Mouse (Mus musculus) CH12.LX (cell line): Measurements from ENCODE around the gene Btnl9. TPM values are rescaled to one million over a fixed set of nuclear protein-coding genes. Genes with fewer than 3 reads are reported as not detected.
"Not testable (repeated sequence)": the region's sequence is repeated elsewhere in the genome, so short reads cannot be mapped to it uniquely, and the experiment has no call there.

Source experiments
- DNase-seq: peaks from one replicate; pipeline ENCODE4 v3.0.0-alpha.2; 2013; ENCODE audit errors: extremely low read depth
- H3K27ac ChIP-seq: 2 replicates; pipeline ENCODE4 v1.5.1; 2012; ENCODE audit warnings: low read depth, mild to moderate bottlenecking, control low read depth, moderate library complexity; ENCODE audit not compliant: insufficient read depth
- H3K27me3 ChIP-seq: replicated peaks from 2 replicates; pipeline ENCODE3; 2012; ENCODE audit warnings: inconsistent platforms
- H3K36me3 ChIP-seq, 2 experiments: replicated peaks in 1 of 2; 2 replicates each; pipeline versions ENCODE3 to v1.6.1; 2012; ENCODE audit warnings: inconsistent platforms in 1 of 2, low read length in 1 of 2, mild to moderate bottlenecking in 1 of 2, mixed read lengths in 1 of 2, moderate library complexity in 1 of 2; ENCODE audit not compliant: control insufficient read depth in 1 of 2, insufficient read depth in 1 of 2
- H3K4me1 ChIP-seq, 2 experiments: 2 replicates each; pipeline ENCODE4 v1.6.1; 2012; ENCODE audit warnings: inconsistent platforms in 1 of 2, moderate library complexity in 1 of 2; ENCODE audit not compliant: insufficient read depth in 2 of 2, control insufficient read depth in 1 of 2
- H3K4me2 ChIP-seq: 2 replicates; pipeline ENCODE4 v1.6.1; 2012; ENCODE audit warnings: low read depth, mild to moderate bottlenecking, control low read depth; ENCODE audit not compliant: poor library complexity, insufficient read depth, severe bottlenecking
- H3K4me3 ChIP-seq, 3 experiments: fragments of 150-350 bp in 1 of 3; sonication (generic) in 1 of 3; replicated peaks in 1 of 3; 2 replicates each; pipeline versions ENCODE3 to v1.5.1; 2011 to 2012; ENCODE audit warnings: low read depth in 2 of 3, low read length in 2 of 3, mild to moderate bottlenecking in 2 of 3, moderate library complexity in 2 of 3, control low read depth in 1 of 3, improper control_type of control experiment in 1 of 3, inconsistent platforms in 1 of 3, mixed read lengths in 1 of 3; ENCODE audit not compliant: poor library complexity in 1 of 3
- H3K79me2 ChIP-seq: replicated peaks from 2 replicates; pipeline ENCODE4 v1.6.1; 2012; ENCODE audit warnings: mild to moderate bottlenecking, moderate library complexity; ENCODE audit not compliant: control insufficient read depth, poor library complexity, insufficient read depth, severe bottlenecking; ENCODE audit errors: extremely low read depth
- H3K9ac ChIP-seq: 2 replicates; pipeline ENCODE4 v1.6.1; 2012; ENCODE audit warnings: low read depth, mild to moderate bottlenecking, control low read depth, moderate library complexity; ENCODE audit not compliant: insufficient read depth
- H3K9me3 ChIP-seq: replicated peaks from 2 replicates; pipeline ENCODE3; 2012; ENCODE audit warnings: low read length, inconsistent platforms, mixed read lengths
- BHLHE40 ChIP-seq: IDR thresholded peaks from 2 replicates; pipeline ENCODE4 v1.6.1; 2011; ENCODE audit warnings: mild to moderate bottlenecking, low read depth, low read length, improper control_type of control experiment
- CHD1 ChIP-seq: IDR thresholded peaks from 2 replicates; pipeline ENCODE4 v1.6.1; 2012; ENCODE audit warnings: low read depth, low read length, improper control_type of control experiment, inconsistent platforms
- CTCF ChIP-seq, 2 experiments: IDR thresholded peaks in 1 of 2; conservative IDR thresholded peaks in 1 of 2; 2 replicates each; pipeline ENCODE4 v1.5.1; 2011 to 2012; ENCODE audit warnings: low read depth in 2 of 2, low read length in 2 of 2, improper control_type of control experiment in 1 of 2, inconsistent platforms in 1 of 2, mild to moderate bottlenecking in 1 of 2, moderate library complexity in 1 of 2
- E2F4 ChIP-seq: IDR thresholded peaks from 2 replicates; pipeline ENCODE4 v1.6.1; 2011; ENCODE audit warnings: low read depth, low read length, improper control_type of control experiment; ENCODE audit not compliant: insufficient replicate concordance
- GABPA ChIP-seq: IDR thresholded peaks from 2 replicates; pipeline ENCODE4 v1.6.1; 2012; ENCODE audit warnings: low read depth, low read length, improper control_type of control experiment, inconsistent platforms; ENCODE audit not compliant: insufficient replicate concordance
- HCFC1 ChIP-seq: IDR thresholded peaks from 2 replicates; pipeline ENCODE4 v1.6.1; 2012; ENCODE audit warnings: low read depth, mild to moderate bottlenecking, inconsistent platforms, low read length, improper control_type of control experiment
- IRF4 ChIP-seq: IDR thresholded peaks from 2 replicates; pipeline ENCODE4 v1.6.1; 2014; ENCODE audit warnings: low read depth, mild to moderate bottlenecking, inconsistent platforms, low read length, improper control_type of control experiment
- JUN ChIP-seq: IDR thresholded peaks from 2 replicates; pipeline ENCODE4 v1.6.1; 2011; ENCODE audit warnings: low read depth, mild to moderate bottlenecking, low read length, improper control_type of control experiment, moderate library complexity; ENCODE audit not compliant: insufficient read depth
- KAT2A ChIP-seq: IDR thresholded peaks from 2 replicates; pipeline ENCODE4 v1.6.1; 2012; ENCODE audit warnings: low read length, improper control_type of control experiment, inconsistent platforms; ENCODE audit not compliant: insufficient replicate concordance
- MEF2A ChIP-seq: IDR thresholded peaks from 2 replicates; pipeline ENCODE4 v1.6.1; 2014; ENCODE audit warnings: low read depth, mild to moderate bottlenecking, inconsistent platforms, low read length, improper control_type of control experiment, borderline replicate concordance
- RAD21 ChIP-seq: IDR thresholded peaks from 2 replicates; pipeline ENCODE4 v1.6.1; 2011; ENCODE audit warnings: low read depth, mild to moderate bottlenecking, low read length, improper control_type of control experiment, moderate library complexity
- RCOR1 ChIP-seq: conservative IDR thresholded peaks from 2 replicates; pipeline ENCODE4 v1.6.1; 2012; ENCODE audit warnings: low read depth, mild to moderate bottlenecking, inconsistent platforms, low read length, improper control_type of control experiment
- SMC3 ChIP-seq: IDR thresholded peaks from 2 replicates; pipeline ENCODE4 v1.6.1; 2011; ENCODE audit warnings: low read depth, low read length, improper control_type of control experiment
- TCF12 ChIP-seq: IDR thresholded peaks from 2 replicates; pipeline ENCODE4 v1.6.1; 2014; ENCODE audit warnings: low read depth, mild to moderate bottlenecking, inconsistent platforms, low read length, improper control_type of control experiment
- dilution Hi-C: fragments of 300-500 bp; cut with MboI; formaldehyde crosslinking; loops from 2 replicates; pipeline ENCODE4 v1.14.3; 2020; ENCODE audit warnings: low sequenced_read_pairs; ENCODE audit not compliant: extremely low pct_unique_long_range_greater_than_20kb, extremely low pct_ligation_motif_present
- in situ Hi-C: fragments of 300-500 bp; cut with MboI; formaldehyde crosslinking; loops from 3 replicates; pipeline ENCODE4 v1.14.3; 2019; ENCODE audit warnings: low sequenced_read_pairs, low pct_ligation_motif_present, low pct_unique_long_range_greater_than_20kb, mixed read lengths
- polyA plus RNA-seq: library from polyadenylated mRNA; unstranded; fragments of >175 nt; gene quantifications from 2 replicates; pipeline ENCODE4 v1.2.1, GENCODE M21; 2012; ENCODE audit warnings: low read depth; ENCODE audit not compliant: insufficient read length
- total RNA-seq, 2 experiments: library from RNA; depleted of rRNA; stranded (reverse); fragments of 300-350 nt in 1 of 2; fragments of >200 nt in 1 of 2; gene quantifications; 2 replicates each; pipeline ENCODE4 v1.2.3; 2012 to 2014

Btnl9 gene
- total and polyA plus RNA-seq, 3 experiments: 0.20 to 0.34 TPM; not detected in 1

- Histone ChIP-seq H3K27ac (no peak overlapping the region), H3K27me3 (no peaks in the 10 kb centered on the region), H3K36me3 (peaks cover 0 to 10% of the 10 kb centered on the region in 2 experiments), H3K4me1 (peaks cover 6 to 17% of the 10 kb centered on the region in 2 experiments; a peak in 3 of 4 replicates), H3K9ac (peak overlapping the region; percentile 22; the same call in 1 of the 2 replicates), H3K4me2 (peak overlapping the region; percentile 13; the same call in 1 of the 2 replicates), H3K9me3 (peaks cover 7% of the 10 kb centered on the region), H3K79me2 (no peaks in the 10 kb centered on the region), H3K4me3 (no peak overlapping the region)
- dilution Hi-C loops (no loop called here), in situ Hi-C loops (loop anchor here (5.0 to 25.0 kb wide), 2 partner anchors 66 to 216 kb away; partner anchors contain the start of gene Olfr1389)
- no peak for DNase-seq
- no peak for TF ChIP-seq E2F4
- 0 out of 4 replicates have a peak, but pooled peaks of 1 of the 2 experiments have one; percentile 12 for TF ChIP-seq CTCF (conservative IDR thresholded peaks at IDR 0.05 in 1 of 2, IDR thresholded peaks at IDR 0.05 in 1 of 2; ENCODE audit: low read depth in 2 of 2, low read length in 2 of 2)
- TF ChIP-seq RCOR1: no peak
- no peak for TF ChIP-seq JUN
- peak; percentile 4; the same call in 1 of the 2 replicates for TF ChIP-seq SMC3
- no peak for TF ChIP-seq BHLHE40
- TF ChIP-seq HCFC1: no peak
These were observed 8.9 kb upstream of the Btnl9 start for GRCm38 (mm10) chr11:49195819-49196322.

GRCm38 (mm10) chr11:49194771-49195170 lies 7.8 kb upstream of the Btnl9 start:
- dilution Hi-C loops: not testable (repeated sequence)
- in situ Hi-C loops: loop anchor here (5.0 to 25.0 kb wide), 2 partner anchors 68 to 218 kb away; partner anchors contain the start of gene Olfr1389

GRCm38 (mm10) chr11:49191083-49191482 lies 4.1 kb upstream of the Btnl9 start:
- Histone ChIP-seq H3K36me3 (no peaks in the 10 kb centered on the region), H3K9me3 (no peaks in the 10 kb centered on the region), H3K79me2 (no peaks in the 10 kb centered on the region), H3K4me1 (peaks cover 3 to 7% of the 10 kb centered on the region in 2 experiments; a peak in 3 of 4 replicates), H3K27me3 (no peaks in the 10 kb centered on the region), H3K27ac (no peak overlapping the region), H3K9ac (no peak overlapping the region), H3K4me3 (no peak overlapping the region), H3K4me2 (no peak overlapping the region)
- dilution Hi-C loops (no loop called here), in situ Hi-C loops (loop anchor here (25.0 kb wide), 1 partner anchor 221 kb away; the partner anchor contains the start of gene Olfr1389)
- DNase-seq: no peak
- TF ChIP-seq CTCF (conservative IDR thresholded peaks at IDR 0.05 in 1 of 2, IDR thresholded peaks at IDR 0.05 in 1 of 2; ENCODE audit: low read depth in 2 of 2, low read length in 2 of 2) (no peak), KAT2A (no peak), IRF4 (no peak), TCF12 (no peak), GABPA (no peak), CHD1 (no peak), RAD21 (no peak), MEF2A (no peak)

More at GRCm38 (mm10) chr11:49194771-49195170, 7.8 kb upstream of the Btnl9 start:
- H3K4me3 ChIP-seq, H3K79me2 ChIP-seq, H3K9ac ChIP-seq, DNase-seq, H3K36me3 ChIP-seq, H3K27me3 ChIP-seq, H3K9me3 ChIP-seq, H3K4me1 ChIP-seq, H3K27ac ChIP-seq, H3K4me2 ChIP-seq: not testable (repeated sequence)
